Mouse (Mus musculus) forebrain, embryonic 10.5 days (tissue): ENCODE data around the gene Sco2. TPM values are rescaled to one million over a fixed set of nuclear protein-coding genes. Genes with fewer than 3 reads are reported as not detected.

ENCODE experiments used
- DNase-seq: peaks from one replicate; pipeline ENCODE4 v3.0.0-alpha.2; 2017; ENCODE audit warnings: low spot score; ENCODE audit errors: extremely low spot score
- H3K27ac ChIP-seq: fragments of 300-500 bp; sonication (generic); 2 replicates; pipeline ENCODE4 v1.5.1; 2016; ENCODE audit warnings: mild to moderate bottlenecking
- H3K27me3 ChIP-seq: fragments of 300-500 bp; sonication (generic); 2 replicates; pipeline ENCODE4 v1.6.1; 2016; ENCODE audit warnings: mild to moderate bottlenecking; ENCODE audit not compliant: poor library complexity, severe bottlenecking
- H3K36me3 ChIP-seq: fragments of 300-500 bp; sonication (generic); replicated peaks from 2 replicates; pipeline ENCODE4 v1.6.1; 2016; ENCODE audit warnings: mild to moderate bottlenecking, moderate library complexity
- H3K4me1 ChIP-seq: fragments of 300-500 bp; sonication (generic); 2 replicates; pipeline ENCODE4 v1.6.1; 2016
- H3K4me3 ChIP-seq: fragments of 300-500 bp; sonication (generic); 2 replicates; pipeline ENCODE4 v1.5.1; 2016; ENCODE audit warnings: mild to moderate bottlenecking, moderate library complexity
- H3K9me3 ChIP-seq: fragments of 300-500 bp; sonication (generic); 2 replicates; pipeline ENCODE4 v1.6.1; 2016; ENCODE audit warnings: mild to moderate bottlenecking, moderate library complexity
- WGBS: fragments of 180-500 bp; shearing (Covaris S2); methylation state at CpG from one replicate; pipeline ENCODE4 v1.1.7; 2016; 5-methylcytosine and 5-hydroxymethylcytosine counted together
- polyA plus RNA-seq: library from polyadenylated mRNA; unstranded; fragments of >200 nt; fragmentation: Nextera tagmentation; extraction: Ambion mirVana; gene quantifications from 2 replicates; pipeline ENCODE4 v1.2.1, GENCODE M21; 2016

The Sco2 gene
- polyA plus RNA-seq, 1 experiment from 2014 or later, result 7.2 TPM

- no peaks in the 10 kb centered on the region for H3K36me3 ChIP-seq
- no peaks in the 10 kb centered on the region for H3K9me3 ChIP-seq
- no peaks in the 10 kb centered on the region for H3K27me3 ChIP-seq
- H3K4me1 ChIP-seq, result no peaks in the 10 kb centered on the region
- WGBS, result 92% methylated on average over 2 of the region's 2 CpGs
- no peak overlapping the region for H3K27ac ChIP-seq
- H3K4me3 ChIP-seq, result no peak overlapping the region
- no peak for DNase-seq
These were observed 34.0 kb downstream of the Sco2 start for GRCm38 (mm10) chr15:89339696-89340095.

GRCm38 (mm10) chr15:89336422-89336821, 37.2 kb downstream of the Sco2 start:
- no peaks in the 10 kb centered on the region for H3K9me3 ChIP-seq
- 87% methylated on average over 14 of the region's 14 CpGs for WGBS

GRCm38 (mm10) chr15:89334774-89335537, 38.7 kb downstream of the Sco2 start:
- Histone ChIP-seq H3K9me3 (no peaks in the 10 kb centered on the region), H3K4me1 (no peaks in the 10 kb centered on the region), H3K36me3 (no peaks in the 10 kb centered on the region), H3K27me3 (no peaks in the 10 kb centered on the region), H3K4me3 (no peak overlapping the region), H3K27ac (no peak overlapping the region)
- DNase-seq, result no peak
- 88% methylated on average over 17 of the region's 17 CpGs for WGBS

More at GRCm38 (mm10) chr15:89336422-89336821, 37.2 kb downstream of the Sco2 start:
- Histone ChIP-seq H3K27ac (no peak overlapping the region), H3K4me3 (no peak overlapping the region), H3K27me3 (no peaks in the 10 kb centered on the region), H3K4me1 (no peaks in the 10 kb centered on the region), H3K36me3 (no peaks in the 10 kb centered on the region)
- no peak for DNase-seq

GRCm38 (mm10) chr15:89334271-89334670, 39.4 kb downstream of the Sco2 start, which contains the start of gene Miox:
Miox (plus strand) TSS chr15:89334398.
- Histone ChIP-seq H3K36me3 (no peaks in the 10 kb centered on the region), H3K4me3 (no peak within 1 kb of the TSS), H3K4me1 (no peaks in the 10 kb centered on the region), H3K9me3 (no peaks in the 10 kb centered on the region), H3K27ac (no peak within 1 kb of the TSS), H3K27me3 (no peaks in the 10 kb centered on the region)
- DNase-seq, result no peak
- WGBS, result 93% methylated on average over 7 of the region's 7 CpGs

GRCm38 (mm10) chr15:89326441-89326840, 47.2 kb downstream of the Sco2 start:
- Histone ChIP-seq H3K36me3 (no peaks in the 10 kb centered on the region), H3K4me3 (no peak overlapping the region), H3K27me3 (peaks cover 27% of the 10 kb centered on the region), H3K9me3 (no peaks in the 10 kb centered on the region), H3K27ac (no peak overlapping the region), H3K4me1 (peaks cover 11% of the 10 kb centered on the region)
- DNase-seq, result no peak
- 69% methylated on average over 5 of the region's 5 CpGs for WGBS

GRCm38 (mm10) chr15:89323656-89324055, 50.0 kb downstream of the Sco2 start:
- Histone ChIP-seq H3K9me3 (no peaks in the 10 kb centered on the region), H3K27me3 (peaks cover 34% of the 10 kb centered on the region), H3K27ac (no peak overlapping the region), H3K4me3 (0 out of 2 replicates have a peak overlapping the region, but pooled peaks have one; percentile 39), H3K36me3 (no peaks in the 10 kb centered on the region), H3K4me1 (peaks cover 11% of the 10 kb centered on the region)
- 95% methylated on average over 4 of the region's 4 CpGs for WGBS
- DNase-seq, result no peak

- H3K27ac ChIP-seq, result peak within 1 kb of the TSS; percentile 63
- 6% methylated on average over 26 of the region's 26 CpGs for WGBS
- peak within 1 kb of the TSS; percentile 39 for H3K4me3 ChIP-seq
- H3K27me3 ChIP-seq, result peaks cover 34% of the 10 kb centered on the region
- H3K9me3 ChIP-seq, result no peaks in the 10 kb centered on the region
- peaks cover 11% of the 10 kb centered on the region for H3K4me1 ChIP-seq
- no peak for DNase-seq
- H3K36me3 ChIP-seq, result no peaks in the 10 kb centered on the region
These were observed 50.8 kb downstream of the Sco2 start, which contains the start of gene Adm2 for GRCm38 (mm10) chr15:89322670-89323522. Adm2 (plus strand) TSS chr15:89322720.

Other genes starting within 250 kb of the Sco2 start
- 15.0 and 16.5 TPM in 2 replicates for gene Hdac10, start 245.1 kb downstream of the Sco2 start, polyA plus RNA-seq
- gene Mapk12, start 233.1 kb downstream of the Sco2 start, polyA plus RNA-seq, result 34.9 and 38.4 TPM in 2 replicates
- 35.7 and 36.3 TPM in 2 replicates for gene Mapk11, start 224.2 kb downstream of the Sco2 start, polyA plus RNA-seq
- gene Plxnb2, start 193.1 kb downstream of the Sco2 start, polyA plus RNA-seq, result 144 and 155 TPM in 2 replicates
- 26.4 and 27.7 TPM in 2 replicates for gene Dennd6b, start 177.3 kb downstream of the Sco2 start, polyA plus RNA-seq
- 24.2 and 28.8 TPM in 2 replicates for gene Ppp6r2, start 162.3 kb downstream of the Sco2 start, polyA plus RNA-seq
- 80.7 and 84.9 TPM in 2 replicates for gene Sbf1, start 58.5 kb downstream of the Sco2 start, polyA plus RNA-seq
- 0.17 and 0.23 TPM in 2 replicates for gene Adm2, start 51.1 kb downstream of the Sco2 start, polyA plus RNA-seq
- not detected in 2 replicates for gene Miox, start 39.4 kb downstream of the Sco2 start, polyA plus RNA-seq
- 48.6 and 50.0 TPM in 2 replicates for gene Lmf2, start 18.2 kb downstream of the Sco2 start, polyA plus RNA-seq
- 202 and 208 TPM in 2 replicates for gene Ncaph2, start 18.1 kb downstream of the Sco2 start, polyA plus RNA-seq
- gene Tymp, start 3.2 kb upstream of the Sco2 start, polyA plus RNA-seq, result 1.2 and 1.4 TPM in 2 replicates
- 0.38 and 0.46 TPM in 2 replicates for gene Odf3b, start 5.4 kb upstream of the Sco2 start, polyA plus RNA-seq
- gene Klhdc7b, start 11.1 kb upstream of the Sco2 start, polyA plus RNA-seq, result 0.04 TPM in 1 of 2 replicates, not detected in the other
- gene Syce3, start 36.7 kb upstream of the Sco2 start, polyA plus RNA-seq, result not detected in 2 replicates
- gene Cpt1b, start 52.0 kb upstream of the Sco2 start, polyA plus RNA-seq, result 0.67 and 0.80 TPM in 2 replicates
- 3.9 and 4.3 TPM in 2 replicates for gene C730034F03Rik, start 55.7 kb upstream of the Sco2 start, polyA plus RNA-seq
- gene Gm44502, start 55.9 kb upstream of the Sco2 start, polyA plus RNA-seq, result not detected in 2 replicates
- 44.0 and 45.1 TPM in 2 replicates for gene Chkb, start 56.1 kb upstream of the Sco2 start, polyA plus RNA-seq
- gene Mapk8ip2, start 80.1 kb upstream of the Sco2 start, polyA plus RNA-seq, result 21.2 and 22.4 TPM in 2 replicates
- 10.7 and 11.4 TPM in 2 replicates for gene Arsa, start 103.6 kb upstream of the Sco2 start, polyA plus RNA-seq
- 2.2 and 3.0 TPM in 2 replicates for gene Shank3, start 125.8 kb upstream of the Sco2 start, polyA plus RNA-seq
- 0.27 TPM in 1 of 2 replicates, not detected in the other for gene Acr, start 194.5 kb upstream of the Sco2 start, polyA plus RNA-seq
- gene Rabl2, start 218.1 kb upstream of the Sco2 start, polyA plus RNA-seq, result 73.0 and 78.6 TPM in 2 replicates